Mouse (Mus musculus): ENCODE measurements around the gene Taf5.

Gene Taf5

DNA sequence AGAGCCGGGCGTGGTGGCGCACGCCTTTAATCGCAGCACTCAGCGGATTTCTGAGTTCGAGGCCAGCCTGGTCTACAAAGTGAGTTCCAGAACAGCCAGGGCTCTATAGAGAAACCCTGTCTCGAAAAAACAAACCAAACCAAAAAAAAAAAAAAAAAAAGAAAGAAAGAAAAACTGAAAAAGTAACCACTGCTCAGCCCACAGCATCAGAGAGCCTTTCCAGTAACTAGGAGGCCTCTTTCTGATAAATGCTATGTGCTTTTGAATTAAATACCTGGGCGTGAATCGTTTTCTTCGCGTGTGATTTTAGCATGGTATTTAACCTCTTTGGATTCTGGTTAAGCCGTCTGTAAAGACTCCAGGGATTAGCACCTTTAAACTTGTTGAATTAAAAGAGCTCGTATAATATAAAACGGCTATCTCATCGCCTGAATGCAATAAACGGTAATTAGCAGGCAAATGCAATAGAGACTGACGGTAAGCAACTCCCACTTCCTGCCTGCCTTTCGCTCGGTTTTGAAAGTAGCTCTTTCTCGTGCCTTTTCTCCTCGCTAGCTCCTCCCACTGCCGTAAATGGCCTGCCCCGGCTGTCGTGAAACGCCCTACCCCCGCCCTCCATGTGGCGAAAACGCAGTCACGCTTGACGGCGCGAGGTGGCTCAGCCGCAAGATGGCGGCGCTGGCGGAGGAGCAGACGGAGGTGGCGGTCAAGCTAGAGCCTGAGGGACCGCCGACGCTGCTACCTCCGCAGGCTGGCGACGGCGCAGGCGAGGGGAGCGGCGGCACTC, at the start of gene Taf5:
Gene Taf5, plus strand, starts transcription at position 651 of the 787 bp plus-strand sequence.
- DNase-seq, result peak; percentile 98 to 99

DNA sequence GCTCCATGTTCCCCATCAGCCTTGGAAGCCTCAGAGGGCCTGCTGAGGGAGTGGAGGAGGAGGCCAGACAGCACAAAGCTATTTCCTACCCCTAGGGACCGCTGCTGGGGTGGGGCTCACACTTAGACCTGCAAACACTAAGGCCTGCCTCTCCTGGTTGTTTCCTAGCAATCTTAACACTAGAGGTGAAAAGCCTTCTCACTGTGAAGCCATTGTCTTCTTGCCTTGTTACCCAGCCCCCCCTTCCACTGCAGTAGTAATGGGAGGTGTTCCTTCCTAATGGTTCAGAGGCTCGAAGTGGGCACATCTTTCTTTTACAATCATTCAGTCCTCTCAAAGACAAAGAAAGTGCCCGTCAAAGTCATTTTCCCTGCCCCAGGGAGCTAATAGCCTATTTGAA, 49.7 kb upstream of the Taf5 start:
- no peak for DNase-seq

DNA sequence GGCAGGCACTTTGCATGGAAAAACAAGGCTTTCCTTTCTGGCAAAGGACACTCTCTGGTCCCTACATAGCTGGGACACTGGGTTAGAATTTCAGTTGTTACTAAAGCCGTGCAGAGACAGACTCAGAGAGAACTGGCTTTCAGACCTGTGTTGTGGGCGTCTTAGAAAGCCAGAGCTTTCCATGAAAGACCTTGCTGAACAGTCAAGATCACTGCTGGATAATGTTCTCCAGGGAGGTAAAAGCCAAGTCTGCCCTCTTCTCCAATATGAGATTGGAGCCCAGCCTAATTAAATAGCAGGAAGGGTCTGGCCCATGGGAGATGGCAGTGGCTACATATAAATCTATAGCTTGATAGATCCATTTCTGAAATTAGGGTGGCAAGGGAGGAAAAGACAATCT, 49.2 kb upstream of the Taf5 start:
- no peak for DNase-seq

DNA sequence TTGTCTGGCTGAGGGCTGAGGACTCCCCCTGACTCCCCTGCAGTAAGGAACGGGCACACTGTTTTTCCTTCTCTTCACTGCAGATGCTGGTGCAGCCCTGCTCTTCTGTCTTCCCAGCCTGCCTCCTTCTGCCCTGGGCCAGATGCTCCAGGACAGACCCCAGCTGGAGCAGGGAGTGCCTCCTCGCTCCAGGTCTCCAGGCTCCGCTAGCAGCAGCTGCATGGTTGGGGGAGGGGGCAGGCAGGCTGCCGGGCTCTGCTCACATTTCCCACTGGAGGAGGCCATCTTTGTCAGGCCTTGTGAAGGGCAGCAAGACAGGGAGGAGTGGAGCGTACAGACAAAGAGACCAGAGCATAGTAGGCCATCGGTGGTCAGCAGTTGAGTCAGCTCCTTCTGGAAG, 48.2 kb upstream of the Taf5 start:
- DNase-seq, result peak in 1 of 2 experiments; percentile 23

DNA sequence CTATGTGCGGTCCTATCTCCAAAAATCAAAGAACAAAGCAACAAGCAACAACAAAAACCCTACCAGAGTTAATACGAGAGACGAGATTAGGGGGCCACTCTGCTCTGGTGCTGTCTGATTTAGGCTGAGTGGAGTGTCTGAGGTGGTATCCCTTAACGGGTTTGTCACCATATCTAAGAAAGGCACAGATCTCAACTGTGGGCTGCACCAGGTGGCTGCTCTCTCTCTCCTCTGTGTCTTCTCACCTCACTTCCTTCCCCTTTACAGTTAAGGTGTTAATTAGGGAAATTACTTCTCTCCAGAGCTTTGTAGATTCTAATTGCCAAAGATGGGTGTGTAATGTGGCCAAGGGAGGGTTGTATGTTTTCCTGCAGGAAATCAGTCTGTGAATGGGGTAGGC, 44.8 kb upstream of the Taf5 start:
- no peak for DNase-seq

DNA sequence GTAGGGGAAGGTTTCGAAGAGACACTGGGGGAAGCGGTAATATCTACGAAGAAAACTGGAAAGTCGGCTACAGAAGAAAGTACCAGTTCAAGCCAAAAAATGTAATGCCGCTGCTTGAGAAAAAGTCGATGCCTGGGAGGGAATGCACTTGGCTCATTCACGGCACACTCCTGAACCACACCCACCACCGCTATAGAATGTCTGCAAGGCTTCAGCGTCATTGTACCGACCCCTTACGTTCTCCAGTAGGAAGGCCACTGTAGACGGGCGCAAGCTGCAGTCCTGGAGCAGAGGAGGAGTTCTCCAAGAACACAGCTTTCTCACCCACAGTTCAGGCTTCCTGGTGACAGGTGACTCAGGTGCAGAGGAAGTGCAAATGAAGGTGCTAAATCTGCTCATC, 44.0 kb upstream of the Taf5 start:
- no peak for DNase-seq

DNA sequence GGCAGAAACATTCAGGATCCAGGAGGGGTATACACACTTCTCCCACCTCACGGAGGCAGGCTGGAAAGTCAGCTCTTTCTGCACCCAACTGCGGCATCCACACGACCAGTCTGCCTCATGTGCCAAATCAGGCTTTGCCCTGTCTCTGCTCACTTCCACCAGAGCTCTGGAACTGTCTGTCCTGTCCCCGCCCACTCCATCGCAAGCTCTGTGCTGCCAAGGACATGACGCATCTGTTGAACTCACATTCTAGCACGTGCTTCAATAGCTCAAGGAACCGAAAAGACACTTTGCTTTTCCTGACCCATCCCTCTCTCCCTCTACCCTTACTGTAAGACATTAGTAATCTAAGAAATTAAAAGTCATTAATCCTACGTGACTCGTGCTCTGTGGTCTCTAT, 42.6 kb upstream of the Taf5 start:
- DNase-seq, result no peak

DNA sequence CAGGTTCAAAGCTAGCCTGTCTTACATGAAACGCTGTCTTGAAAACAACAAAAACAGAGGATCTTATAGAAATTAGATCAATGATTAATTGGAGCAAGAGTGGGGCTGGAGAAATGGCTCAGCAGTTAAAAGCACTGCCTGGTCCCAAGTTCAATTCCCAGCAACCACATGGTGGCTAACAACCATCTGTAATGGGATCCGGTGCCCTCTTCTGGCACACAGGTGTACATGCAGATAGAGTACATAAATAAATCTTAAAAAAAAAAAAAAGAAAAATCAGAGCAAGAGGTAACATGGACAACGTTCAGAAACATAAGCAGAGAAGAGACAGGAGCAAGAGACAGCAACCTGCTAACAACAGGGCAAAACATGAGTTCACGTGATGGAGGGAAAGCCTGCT, 41.0 kb upstream of the Taf5 start:
- DNase-seq, result no peak

DNA sequence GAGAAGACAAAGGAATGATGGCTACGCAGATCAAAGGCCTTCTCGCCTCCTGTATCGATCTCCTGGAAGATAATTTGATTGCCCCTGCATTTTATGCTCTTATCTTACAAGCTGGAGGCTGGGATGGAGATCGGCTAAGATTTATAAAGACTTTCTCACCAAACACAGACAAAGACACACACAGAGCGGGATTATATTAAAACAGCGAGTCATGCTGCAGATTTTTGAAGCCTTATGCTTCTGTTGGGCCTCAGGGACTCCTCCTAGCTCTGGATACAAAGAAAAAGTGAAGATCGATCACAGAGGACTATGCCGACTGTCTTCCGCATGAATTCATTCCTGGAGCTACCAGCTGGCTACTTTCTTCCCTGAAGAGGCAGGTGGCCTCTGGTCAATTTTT, 37.8 kb upstream of the Taf5 start:
- no peak for DNase-seq

DNA sequence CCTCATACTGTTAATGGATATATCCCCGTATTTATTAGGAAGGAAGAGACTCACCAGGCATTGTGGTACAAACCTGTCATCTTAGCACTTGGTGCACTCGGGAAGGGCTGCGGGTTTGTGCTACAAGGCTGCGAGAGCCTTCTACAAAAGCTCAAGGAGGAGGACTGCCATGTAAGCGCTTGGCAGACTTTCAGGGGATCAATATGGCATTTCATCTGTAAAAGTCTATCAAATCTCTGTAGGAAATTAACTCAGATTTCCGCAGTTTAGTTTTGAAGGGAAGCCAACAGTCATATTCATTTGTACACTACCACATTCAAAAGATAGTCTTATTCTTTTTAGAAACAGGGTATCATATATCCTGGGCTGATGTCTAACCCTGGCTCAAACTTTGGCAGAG, 35.8 kb upstream of the Taf5 start:
- no peak for DNase-seq

DNA sequence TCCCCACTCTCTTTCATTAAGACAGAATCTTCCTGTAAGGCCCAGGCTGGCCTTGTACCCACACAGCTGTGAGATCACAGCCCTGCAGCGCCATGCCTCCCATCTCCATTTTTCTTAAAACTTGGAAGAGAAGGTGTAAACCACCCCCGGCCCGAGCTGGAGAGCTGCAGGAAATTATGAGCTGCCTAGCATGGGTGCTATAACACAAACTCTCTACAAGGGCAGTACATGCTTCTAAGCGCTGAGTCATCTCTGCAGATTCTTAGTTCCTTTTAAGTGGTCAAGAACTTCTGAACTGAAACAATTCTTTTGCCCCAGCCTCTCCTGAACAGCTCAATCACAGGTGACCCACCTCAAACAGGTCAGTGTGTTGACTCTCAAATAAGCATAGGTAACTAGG, 32.6 kb upstream of the Taf5 start:
- DNase-seq, result no peak

DNA sequence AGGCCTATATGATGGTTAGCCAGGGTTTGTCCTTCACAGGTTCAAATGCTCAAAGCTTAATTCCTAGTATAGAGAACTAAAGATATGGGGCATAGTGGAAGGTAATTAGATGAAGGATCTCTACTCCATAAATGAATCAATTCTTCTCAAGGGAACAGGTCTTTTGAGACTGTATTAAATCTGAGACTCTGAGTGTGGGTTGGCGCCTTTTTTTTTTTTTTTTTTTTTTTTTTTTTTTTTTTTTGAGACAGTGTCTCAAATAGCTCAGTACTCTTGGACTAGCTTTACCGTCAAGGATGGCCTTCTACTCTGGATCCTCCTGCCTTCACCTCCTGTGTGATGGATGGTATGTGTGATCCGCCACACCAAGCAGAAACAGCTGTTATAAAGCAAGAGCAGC, 30.9 kb upstream of the Taf5 start:
- no peak for DNase-seq

DNA sequence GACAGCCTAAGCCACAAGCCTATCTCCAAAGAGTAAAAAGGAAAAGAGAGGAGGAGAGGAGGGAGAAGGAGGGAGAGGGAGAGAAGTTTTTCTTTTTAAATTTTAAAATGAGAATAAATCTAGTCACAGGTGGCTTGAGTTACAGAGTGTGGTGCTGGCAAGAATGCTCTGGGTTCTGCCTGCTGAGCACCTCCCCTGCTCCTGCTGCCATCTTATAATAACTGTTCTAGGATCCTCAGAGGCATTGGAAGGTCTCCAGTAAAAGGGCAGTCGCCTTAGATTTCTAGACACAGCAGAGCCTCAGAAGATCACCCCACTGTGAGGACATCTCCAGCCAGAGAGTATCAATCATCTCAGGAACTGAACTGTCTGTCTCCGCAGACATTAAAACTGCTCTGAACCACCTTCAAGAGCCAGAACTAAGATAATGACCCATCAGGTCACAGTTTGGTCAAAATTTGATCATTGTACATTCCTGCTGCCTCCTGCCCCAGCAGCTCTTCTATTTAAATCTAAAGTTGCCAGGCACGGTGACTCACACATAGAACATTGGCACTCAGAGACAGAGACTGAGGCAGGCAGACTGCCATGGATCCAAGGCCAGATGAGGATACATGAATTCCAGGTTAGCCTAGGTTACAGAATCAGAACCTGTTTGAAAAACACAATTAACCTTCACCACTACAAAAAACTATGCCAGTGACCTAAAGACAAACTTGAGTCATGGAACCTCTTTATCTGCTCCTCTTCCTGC, 26.6 kb upstream of the Taf5 start:
- DNase-seq, result no peak

DNA sequence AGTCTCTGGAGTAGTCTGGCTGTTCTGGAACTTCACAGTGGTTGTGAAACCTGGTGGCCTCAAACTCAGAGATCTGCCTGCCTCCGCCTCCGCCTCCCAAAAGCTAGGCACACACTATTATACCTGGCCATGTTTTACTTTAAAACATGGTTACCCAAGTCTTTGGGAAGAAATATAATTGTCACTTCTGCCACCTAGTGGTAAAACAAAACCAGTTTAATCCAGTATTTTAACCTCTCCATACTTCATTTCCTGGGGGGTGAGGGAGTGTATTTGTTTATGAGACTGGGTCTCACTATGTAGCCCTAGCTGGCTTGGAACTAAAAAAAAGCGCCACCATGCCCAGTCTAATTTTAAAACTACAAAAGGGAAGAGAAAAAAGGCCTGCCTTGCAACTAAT, 23.9 kb upstream of the Taf5 start:
- DNase-seq, result no peak

DNA sequence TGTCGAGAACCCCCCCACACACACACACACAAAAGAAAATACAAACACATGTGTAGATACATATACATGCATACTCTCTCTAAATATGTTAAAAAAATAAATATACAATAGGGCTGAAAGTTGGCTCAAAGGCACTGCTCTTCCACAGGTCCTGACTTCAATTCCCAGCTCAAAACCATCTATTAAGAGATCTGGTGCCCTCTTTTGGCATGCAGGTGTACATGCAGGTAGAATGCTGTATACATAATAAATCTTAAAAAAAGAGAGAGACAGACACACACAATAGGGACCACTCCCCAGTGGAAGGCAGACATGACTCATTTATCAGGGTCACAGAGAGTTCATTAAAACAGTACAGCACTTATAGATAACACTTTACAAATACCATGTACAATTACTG, 21.2 kb upstream of the Taf5 start:
- no peak for DNase-seq

DNA sequence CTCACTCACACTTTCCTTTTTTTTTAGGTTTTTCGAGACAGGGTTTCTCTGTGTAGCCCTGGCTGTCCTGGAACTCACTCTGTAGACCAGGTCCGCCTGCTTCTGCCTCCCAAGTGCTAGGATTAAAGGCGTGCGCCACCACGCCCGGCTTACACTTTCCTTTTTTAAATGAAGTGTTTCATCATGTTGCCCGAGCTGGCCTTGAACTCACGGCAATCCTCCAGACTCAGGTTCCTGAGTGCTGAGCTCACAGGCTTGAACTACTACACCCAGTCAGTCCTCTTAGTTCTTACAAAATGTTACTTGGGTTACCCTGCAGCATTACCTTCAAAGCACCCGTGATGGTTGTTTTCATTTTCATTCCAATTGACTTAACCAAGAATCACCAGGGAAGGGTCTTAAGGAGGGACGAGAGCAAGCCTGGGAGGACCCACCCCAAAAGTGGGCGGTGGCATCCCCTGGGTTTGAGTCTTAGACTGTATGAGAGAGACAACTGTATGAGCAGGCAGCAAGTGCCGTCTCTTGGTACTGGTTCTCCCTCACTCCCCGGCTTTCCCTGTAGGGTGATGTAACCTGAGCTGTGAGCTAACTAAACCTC, 20.2 kb upstream of the Taf5 start:
- DNase-seq, result no peak

DNA sequence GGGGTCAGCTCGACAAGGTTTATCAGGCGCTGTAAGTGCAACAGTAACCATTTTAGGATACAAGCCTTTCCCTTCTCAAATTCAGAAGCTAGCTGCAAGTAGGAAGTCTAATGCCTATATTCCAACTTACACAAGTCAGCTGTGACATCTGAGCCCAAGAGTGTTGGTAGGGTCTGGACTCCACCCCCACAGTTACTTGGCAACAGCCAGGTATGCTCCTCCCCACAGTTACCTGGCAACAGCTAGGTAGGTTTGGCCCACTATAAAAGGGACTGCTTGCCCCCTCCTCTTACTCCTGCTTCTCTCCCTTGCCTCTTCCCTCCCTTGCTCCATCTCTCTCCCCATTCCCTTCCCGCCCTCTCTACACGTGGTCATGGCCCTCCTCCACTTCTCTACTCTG, 18.5 kb upstream of the Taf5 start:
- DNase-seq, result no peak

DNA sequence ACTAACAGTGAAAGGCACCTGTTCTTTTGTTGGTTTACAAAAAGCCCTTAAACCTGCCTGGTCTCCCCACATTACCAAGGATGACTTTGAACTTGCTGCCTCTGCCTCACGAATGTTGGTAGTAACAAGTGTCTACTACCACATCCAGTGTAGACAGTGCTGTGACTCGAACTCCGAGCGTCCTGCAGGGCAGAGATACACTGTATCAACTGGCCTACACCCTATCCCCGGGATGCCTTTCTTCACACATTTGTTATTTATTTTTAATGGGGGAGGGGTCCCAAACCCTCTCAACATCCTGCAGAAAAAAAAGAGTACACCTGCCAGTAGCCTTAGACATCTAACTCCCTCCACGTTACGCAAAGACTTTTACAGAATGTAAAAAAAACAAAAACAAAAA, 17.7 kb upstream of the Taf5 start:
- DNase-seq, result no peak

DNA sequence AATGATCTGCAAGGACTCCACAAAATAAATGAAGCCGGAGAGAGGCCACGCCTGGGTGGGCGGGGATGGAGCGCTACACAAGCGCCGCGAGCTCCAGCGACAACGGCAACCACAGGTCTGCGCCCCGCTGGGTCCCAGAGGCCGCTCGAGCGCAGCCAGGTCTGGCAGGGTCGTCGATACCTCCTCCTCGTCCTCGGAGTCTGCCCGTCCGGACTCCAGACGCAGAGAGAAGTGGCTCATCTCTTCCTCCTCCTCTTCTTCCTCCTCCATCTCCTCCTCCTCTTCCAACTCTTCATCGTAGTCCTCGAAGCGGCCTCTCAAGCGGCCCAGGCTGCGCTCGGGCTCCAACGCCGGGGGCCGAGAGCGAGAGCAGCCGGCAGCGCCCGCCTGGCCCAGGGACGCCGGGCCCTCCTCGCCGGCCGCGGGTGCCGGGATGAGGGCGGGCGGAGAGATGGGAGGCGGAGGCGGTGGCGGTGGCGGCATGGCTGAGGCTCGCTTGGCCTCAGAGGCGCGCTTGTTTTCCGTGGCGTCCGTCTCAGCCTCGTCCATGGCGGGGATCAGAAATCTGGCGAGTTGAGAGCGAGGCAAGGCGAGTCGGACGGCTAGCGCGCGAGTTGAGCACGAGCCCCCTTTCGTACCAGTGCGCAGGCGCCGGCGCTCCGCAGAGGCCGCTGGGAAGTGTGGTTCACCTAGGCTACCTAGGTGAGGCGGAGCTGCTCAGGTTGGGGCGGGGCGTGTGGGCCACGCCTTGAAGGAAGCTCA, 17.1 kb upstream of the Taf5 start, which contains the start of gene Pcgf6:
Gene Pcgf6, minus strand, starts transcription at position 636 of the 762 bp plus-strand sequence.
- peak; percentile 86 to 91 for DNase-seq

DNA sequence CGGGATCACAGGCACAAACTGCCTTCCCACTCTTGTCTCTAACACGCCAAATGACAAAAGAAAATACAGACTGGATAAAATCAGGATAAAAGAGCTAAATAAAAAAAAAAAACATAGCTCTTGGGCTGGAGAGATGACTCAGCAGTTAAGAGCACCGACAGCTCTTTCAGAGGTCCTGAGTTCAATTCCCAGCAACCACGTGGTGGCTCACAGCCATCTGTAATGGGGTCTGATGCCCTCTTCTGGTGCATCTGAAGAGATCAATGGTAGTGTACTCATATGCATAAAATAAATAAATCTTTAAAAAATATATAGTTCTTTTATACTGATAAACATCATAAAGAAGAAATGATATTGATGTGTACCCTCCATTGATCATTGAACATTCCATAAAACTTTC, 14.6 kb upstream of the Taf5 start:
- no peak for DNase-seq

DNA sequence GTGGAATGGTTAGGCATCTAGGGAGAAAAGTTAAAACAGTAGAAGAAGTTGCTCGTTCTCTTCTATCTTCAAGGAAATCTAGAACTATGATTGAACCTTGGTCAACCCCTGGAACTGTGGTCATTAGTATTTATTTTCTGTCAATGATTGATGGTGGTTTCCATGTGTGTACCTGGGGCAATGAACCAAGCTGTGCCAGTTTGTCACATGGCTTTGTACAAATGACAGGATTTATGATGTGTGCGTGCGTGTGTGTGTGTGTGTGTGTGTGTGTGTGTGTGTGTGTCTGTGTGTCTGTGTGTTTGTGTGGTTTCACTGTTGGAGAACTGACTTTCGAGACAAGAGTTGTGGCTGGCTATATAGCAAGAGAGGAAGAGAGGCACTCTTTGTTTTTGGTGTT, 14.1 kb upstream of the Taf5 start:
- peak; percentile 37 to 54 for DNase-seq

DNA sequence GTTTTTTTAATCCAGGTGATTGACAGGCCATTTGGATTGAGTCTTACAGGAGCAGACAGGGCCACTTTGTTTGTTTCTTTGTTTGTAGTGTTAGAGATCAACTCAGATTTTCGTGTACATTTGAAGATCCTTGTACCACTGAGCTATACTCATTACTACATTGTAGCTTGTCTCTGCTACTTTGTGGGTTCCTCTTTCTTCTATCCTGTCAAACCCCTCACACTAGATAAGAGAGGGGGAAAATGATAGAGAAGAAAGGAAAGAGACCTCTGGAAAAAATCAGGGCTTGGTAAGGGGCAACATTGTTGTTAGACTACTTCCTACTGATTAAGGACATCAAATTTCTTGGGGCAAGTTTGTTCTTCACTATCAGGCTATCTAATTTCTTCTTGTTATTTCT, 9.9 kb upstream of the Taf5 start:
- no peak for DNase-seq

DNA sequence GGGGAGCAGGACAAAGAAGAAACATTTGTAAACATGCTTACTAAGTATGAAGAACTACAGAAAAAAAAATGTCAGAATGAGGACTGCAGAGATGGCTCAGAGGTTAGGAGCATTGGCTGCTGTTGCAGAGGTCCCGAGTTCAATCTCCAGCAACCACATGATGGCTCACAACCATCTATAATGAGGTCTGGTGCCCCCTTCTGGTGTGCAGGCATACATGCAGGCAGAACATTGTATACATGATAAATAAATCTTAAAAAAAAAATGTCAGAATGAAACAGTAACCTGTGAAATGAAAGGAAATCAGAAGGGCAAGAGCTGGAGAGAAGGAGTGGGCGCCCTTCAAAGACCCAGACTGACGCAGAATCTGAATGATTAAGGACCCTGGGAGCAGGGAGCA, 1.7 kb upstream of the Taf5 start:
- DNase-seq, result no peak
